Mouse (Mus musculus) small intestine, adult 2 months (tissue): Measurements from ENCODE around the gene Gtsf1l.

ENCODE experiments used
- CTCF ChIP-seq: fragments of 200-500 bp; IDR thresholded peaks from 2 replicates; pipeline ENCODE4 v1.5.1; 2012; ENCODE audit warnings: low read depth, mild to moderate bottlenecking, control low read depth, inconsistent platforms, low read length, moderate library complexity, mixed read lengths; ENCODE audit not compliant: insufficient replicate concordance, insufficient read length; ENCODE audit errors: extremely low read depth
- POLR2A ChIP-seq: fragments of 200-500 bp; IDR thresholded peaks from 2 replicates; pipeline ENCODE4 v1.6.1; 2012; ENCODE audit warnings: low read depth, mild to moderate bottlenecking, control low read depth, inconsistent platforms, low read length, moderate library complexity

DNA sequence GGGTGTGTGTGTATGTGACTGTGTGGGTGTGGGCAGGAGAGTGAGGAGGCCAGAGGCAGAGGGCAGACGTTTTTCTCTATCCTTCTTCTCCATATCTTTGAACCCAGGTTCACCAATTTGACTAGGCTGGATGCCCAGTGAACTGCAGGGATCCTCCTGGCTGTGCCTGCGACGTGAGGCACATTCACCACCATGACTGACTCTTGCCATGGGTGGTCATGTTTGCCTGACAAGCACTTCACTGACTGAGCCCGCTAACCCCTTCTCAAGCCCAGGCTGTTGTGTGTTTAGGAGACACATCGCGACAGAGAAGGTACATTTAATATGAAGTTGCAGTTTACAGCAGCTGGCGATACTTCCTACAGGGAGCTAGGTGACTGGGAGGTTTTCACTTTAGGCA is 14.6 kb upstream of the Gtsf1l start:
- TF ChIP-seq CTCF (no peak), POLR2A (no peak)
